Mouse (Mus musculus) c-Kit-positive CD71-negative TER-119-negative erythroid progenitor cells, embryonic 14.5 days (primary cell): ENCODE data around the gene Nfib.

Experiments
- DNase-seq: peaks from one replicate; pipeline ENCODE4 v3.0.0-alpha.2; 2013; ENCODE audit warnings: low read depth

The Nfib gene

DNA sequence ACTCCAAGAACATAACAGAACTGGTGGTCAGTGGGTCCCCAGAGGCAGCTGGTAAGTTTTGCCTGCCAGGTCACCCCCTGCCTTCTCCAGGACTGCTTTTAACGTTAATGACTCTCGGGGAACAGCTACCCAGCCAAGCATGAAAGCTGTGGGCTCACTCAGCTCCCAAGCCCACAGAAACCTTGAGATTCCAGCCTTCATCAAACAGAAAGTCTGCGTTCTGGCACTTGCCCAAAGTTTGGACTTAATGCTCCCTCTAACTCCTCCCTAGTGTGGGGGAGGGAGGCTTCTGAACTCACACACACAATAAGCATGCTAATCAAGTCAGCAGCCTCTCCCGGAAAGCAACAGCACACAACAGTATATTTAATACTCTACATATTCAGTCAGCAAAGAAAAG is 360.8 kb downstream of the Nfib start:
- no peak for DNase-seq

DNA sequence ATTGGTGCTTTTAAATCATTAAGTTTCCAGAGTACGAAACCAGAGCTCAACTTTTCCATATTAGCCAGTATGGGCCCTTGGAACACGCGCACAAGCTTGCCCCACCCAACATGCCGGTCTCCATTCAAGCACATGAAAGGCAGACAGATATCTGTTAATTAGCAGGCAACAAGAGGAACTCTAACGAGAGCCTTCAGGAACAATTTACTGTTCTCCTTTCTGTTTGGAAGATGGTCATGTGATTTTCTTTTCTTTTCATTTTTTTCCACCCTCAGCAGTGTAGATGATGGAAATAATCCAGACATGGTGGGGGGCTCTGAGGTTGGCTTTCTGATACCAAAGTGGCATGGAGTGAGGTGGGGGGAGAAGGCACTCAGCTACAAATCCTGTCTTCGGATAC is 361.3 kb downstream of the Nfib start:
- DNase-seq: no peak

- no peak for DNase-seq
Measured at GRCm38 (mm10) chr4:82338930-82339329, 366.6 kb downstream of the Nfib start.

- no peak for DNase-seq
Measured at GRCm38 (mm10) chr4:82338481-82338880, 367.1 kb downstream of the Nfib start.

DNA sequence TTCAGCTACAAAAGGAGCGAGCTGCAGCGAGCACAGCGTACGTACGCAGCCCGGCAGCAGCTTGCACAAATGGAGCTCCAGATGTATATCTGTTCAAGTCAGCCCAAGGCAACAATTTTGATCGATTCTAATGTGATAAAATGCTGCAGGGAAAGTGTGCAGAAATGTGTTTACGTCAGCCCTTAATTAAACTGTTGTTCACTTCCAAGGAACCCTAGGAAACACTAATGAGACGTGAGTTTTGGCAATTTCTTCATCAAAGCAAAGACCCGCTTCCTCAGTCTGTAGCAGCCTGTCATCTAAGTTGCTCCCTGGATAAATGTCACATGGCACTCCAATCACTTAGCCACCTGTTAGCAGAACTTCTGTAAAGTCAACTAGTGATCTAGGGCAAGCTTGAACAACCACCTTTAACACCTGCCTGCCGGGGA is 368.6 kb downstream of the Nfib start:
- DNase-seq: no peak

DNA sequence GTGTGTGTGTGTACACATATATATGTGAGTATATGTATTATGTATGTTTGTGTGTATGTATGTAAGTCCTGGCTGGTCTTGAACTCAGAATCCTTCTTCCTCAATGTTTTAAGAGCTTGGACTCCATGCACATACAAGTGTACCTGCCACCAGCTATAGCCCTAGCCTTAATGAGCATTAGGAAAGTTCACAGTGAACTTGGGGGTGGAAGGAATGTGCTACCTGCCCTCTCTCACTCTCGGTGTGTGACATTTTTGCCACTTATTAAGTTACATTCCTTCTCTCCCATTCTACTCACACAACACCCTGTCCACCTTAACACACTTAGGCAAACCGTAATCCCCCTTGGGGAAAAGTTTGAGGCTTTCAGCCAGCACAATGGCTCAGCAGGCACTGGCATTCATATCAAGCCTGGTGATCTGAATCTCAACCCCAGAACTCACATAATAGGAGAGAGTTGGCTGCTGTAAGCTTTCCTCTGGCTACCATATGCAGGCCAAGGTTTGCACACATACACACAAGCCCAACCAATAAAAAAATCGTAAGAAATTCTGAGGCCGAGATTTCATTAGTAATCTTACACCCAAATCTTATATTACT is 370.2 kb downstream of the Nfib start:
- no peak for DNase-seq

DNA sequence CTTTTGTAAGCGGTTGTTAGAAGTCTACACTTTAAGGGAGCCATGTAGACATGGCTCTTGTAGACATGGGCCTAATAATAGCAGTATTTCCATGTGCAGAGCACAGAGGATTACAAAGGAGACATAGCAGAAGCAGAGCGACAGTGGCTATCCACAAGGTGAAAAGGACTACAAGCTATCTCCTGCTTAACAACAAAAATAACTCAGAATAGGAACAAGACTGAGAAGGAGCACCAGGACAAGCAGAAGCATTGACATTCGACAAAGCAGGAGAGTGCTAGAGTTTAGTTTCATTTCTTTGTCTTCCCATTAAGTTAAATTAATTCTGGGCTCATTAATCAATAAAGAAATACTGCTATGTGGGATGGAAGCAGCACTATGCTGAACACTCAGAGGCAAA is 372.1 kb downstream of the Nfib start:
- no peak for DNase-seq

GRCm38 (mm10) chr4:82330095-82330494 is 375.5 kb downstream of the Nfib start:
- DNase-seq: no peak

GRCm38 (mm10) chr4:82326140-82326529 is 379.4 kb downstream of the Nfib start:
- no peak for DNase-seq

GRCm38 (mm10) chr4:82325409-82326139 is 380.0 kb downstream of the Nfib start:
- DNase-seq: no peak

DNA sequence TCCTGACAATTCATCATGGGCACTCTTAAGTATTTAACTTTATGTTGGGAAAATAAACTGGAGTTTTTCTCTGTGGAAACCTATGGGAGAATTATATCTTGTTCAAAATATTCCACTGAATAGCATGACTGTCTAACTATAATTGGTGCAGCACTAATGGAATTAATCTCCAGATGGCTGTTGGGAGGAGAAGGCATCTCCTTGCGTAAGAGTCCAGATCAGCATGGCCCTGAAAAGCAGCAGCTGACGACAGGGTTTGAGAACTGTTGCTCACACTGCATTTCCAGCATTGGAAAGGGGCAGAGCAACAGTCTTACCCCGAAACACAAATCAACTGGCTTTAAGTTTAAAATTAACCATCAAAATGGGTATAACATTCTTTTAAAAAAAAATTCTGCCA is 380.6 kb downstream of the Nfib start:
- DNase-seq: no peak

DNA sequence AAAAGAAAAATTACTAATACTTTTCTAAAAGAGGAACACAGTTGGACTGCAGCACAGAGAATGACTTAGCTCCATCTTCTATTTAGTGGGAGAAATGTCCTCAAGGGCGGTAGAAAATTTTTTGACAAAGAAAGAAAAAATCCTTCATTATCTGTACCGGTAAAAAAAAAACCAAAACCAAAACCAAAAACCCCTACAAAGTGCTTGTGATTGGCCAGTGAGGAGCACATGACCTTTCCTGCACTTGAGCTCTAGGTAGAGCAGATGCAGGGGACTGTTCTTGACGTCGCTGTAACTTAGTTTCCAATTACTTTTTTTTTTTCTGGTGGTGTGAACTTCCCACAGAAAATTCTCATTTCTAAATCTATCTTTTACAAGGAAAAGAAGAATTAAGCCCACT is 384.5 kb downstream of the Nfib start:
- DNase-seq: no peak

- no peak for DNase-seq
Measured at GRCm38 (mm10) chr4:82319388-82319787, 386.2 kb downstream of the Nfib start.

GRCm38 (mm10) chr4:82316168-82316567 is 389.4 kb downstream of the Nfib start:
- DNase-seq: no peak

DNA sequence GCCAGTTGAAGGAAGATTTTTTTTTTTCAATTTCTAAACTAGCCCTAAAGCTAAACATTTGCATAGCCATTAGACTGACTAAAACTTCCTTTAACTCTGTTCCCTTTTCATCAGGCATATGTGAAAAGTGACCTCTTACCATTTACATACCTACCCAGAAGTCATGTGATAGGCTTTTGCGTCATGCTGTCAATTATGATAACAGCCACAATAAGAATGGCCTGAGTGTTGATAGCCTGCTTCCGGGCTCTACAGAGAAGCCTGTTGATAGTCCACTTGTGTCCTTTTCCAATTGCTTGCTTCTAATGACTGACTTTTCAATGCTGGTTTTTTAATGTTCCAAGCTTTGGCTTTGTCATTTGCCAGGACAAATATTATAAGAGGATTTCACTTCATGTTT is 389.8 kb downstream of the Nfib start:
- no peak for DNase-seq

- no peak for DNase-seq
Measured at GRCm38 (mm10) chr4:82310924-82311734, 394.4 kb downstream of the Nfib start.

DNA sequence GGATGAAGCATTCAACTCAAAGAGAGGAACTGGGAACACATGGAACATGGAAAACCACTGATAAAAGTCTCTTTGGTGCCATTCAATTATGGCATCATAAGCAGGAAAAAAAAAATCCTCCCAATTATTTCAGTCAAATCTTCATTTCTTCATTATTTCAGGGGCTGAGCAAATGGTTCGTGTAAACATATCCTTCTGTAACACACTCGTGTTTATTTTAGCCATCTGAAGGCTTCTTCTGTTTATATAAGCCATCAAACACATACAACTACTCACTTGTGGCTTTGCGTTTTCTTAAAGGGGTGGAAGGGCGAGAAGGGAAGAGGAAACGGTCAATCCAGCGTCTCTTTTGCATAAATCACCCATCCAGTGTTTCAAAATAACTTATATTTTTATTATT is 399.5 kb downstream of the Nfib start:
- no peak for DNase-seq

GRCm38 (mm10) chr4:82304148-82304871 is 401.2 kb downstream of the Nfib start:
- DNase-seq: no peak

DNA sequence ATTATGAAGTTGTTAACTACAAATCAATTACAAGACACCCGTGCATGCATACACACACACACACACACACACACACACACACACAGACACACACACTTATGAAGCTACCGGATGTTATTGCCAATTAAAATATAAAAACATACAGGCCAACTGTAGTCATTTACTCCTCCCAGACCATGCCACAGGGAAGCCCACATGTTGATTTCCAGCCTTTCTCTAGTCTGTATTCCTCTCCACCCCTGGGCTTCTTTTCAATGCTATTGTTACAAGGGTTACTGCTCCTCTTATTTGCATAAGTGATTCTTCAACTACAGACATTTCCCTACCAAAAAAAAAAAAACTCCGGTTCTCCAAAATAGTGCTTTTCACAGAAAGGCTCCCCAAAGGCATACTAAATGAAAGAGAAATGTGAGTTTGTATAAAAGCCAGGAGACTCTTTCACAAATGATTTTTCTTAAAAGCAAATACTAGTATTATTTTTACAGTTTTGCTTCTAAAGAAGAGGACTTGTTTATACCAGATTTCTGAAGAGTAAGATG is 402.1 kb downstream of the Nfib start:
- DNase-seq: no peak

DNA sequence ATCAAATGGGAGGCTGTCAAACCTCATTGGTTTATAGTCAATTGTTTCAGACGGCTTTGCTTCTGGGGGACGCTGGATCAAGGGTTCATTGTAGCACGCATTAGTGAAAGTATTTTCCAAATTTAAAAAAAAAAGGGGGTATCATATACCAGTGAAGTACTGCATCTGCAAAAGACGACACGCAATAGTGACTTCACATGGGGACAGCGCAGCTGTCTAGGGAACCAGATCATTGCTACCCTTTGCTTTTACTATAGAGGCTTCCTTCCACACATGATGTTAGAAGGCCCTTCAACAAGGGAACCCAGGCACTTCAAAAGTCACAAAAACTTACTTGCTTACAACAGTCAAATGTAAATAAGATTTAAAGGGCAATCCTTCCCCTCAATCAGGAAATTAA is 402.6 kb downstream of the Nfib start:
- DNase-seq: no peak

- DNase-seq: no peak
Measured at GRCm38 (mm10) chr4:82298606-82299005, 406.9 kb downstream of the Nfib start.

DNA sequence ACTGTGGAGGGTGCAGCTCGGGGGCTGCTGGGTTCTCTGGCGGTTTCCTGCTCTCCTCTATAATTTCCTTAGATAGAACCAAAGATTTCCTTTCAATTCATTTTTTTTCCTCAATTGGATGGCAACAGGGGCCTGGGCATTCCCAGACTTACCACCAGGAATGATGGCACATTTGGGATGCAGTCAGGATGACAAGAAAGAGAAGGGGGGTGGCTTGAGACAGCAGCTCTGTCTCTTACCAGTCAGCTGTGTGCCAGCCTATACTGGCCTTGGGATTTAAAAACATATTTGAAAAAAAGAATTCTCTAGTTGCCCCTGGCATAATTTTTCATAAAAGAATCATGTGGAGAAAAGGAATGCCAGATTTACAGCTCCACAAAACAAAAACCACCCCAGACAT is 408.0 kb downstream of the Nfib start:
- DNase-seq: no peak
